Mouse (Mus musculus) left cerebral cortex, postnatal 14 days (tissue): ENCODE data around the gene Adam12. TPM values are rescaled to one million over a fixed set of nuclear protein-coding genes. Genes with fewer than 3 reads are reported as not detected.
A peak's percentile ranks its signal among the peaks of the same experiment; 100 is the strongest.

ENCODE experiments used
- DNase-seq, 2 experiments: peaks; one replicate each; pipeline ENCODE4 v3.0.0; 2021 to 2022; ENCODE audit warnings: low spot score in 2 of 2, mixed read lengths in 1 of 2
- intact Hi-C: fragments of 180-260 bp; cut with DNase I; formaldehyde crosslinking; loops from one replicate; pipeline ENCODE4 v1.15.1; 2025
- total RNA-seq, 2 experiments: library from RNA; stranded (reverse); gene quantifications; 2 replicates each; pipeline ENCODE4 v1.2.3; 2021

Adam12 gene
- total RNA-seq, 2 experiments from 2014 or later = 6.5 to 8.0 TPM

GRCm38 (mm10) chr7:134167586-134167985 lies 64.4 kb downstream of the Adam12 start:
- no peak for DNase-seq
- intact Hi-C loops = no loop called here

GRCm38 (mm10) chr7:134163751-134164150 lies 68.2 kb downstream of the Adam12 start:
- intact Hi-C loops = no loop called here
- no peak for DNase-seq

- no peak for DNase-seq
- intact Hi-C loops = no loop called here
Observed at GRCm38 (mm10) chr7:134162886-134163285, 69.1 kb downstream of the Adam12 start.

GRCm38 (mm10) chr7:134159608-134160007 lies 72.3 kb downstream of the Adam12 start:
- intact Hi-C loops = no loop called here
- DNase-seq = no peak

GRCm38 (mm10) chr7:134151330-134151729 lies 80.6 kb downstream of the Adam12 start:
- intact Hi-C loops = no loop called here
- no peak for DNase-seq

- intact Hi-C loops = no loop called here
- no peak for DNase-seq
Observed at GRCm38 (mm10) chr7:134150305-134150704, 81.6 kb downstream of the Adam12 start.

GRCm38 (mm10) chr7:134149351-134149750 lies 82.6 kb downstream of the Adam12 start:
- intact Hi-C loops = no loop called here
- DNase-seq = no peak

- intact Hi-C loops = no loop called here
Observed at GRCm38 (mm10) chr7:134147561-134147960, 84.4 kb downstream of the Adam12 start.

GRCm38 (mm10) chr7:134146821-134147220 lies 85.1 kb downstream of the Adam12 start:
- no peak for DNase-seq
- intact Hi-C loops = no loop called here

More at GRCm38 (mm10) chr7:134147561-134147960, 84.4 kb downstream of the Adam12 start:
- no peak for DNase-seq

- DNase-seq = no peak
- intact Hi-C loops = no loop called here
Observed at GRCm38 (mm10) chr7:134144111-134144510, 87.8 kb downstream of the Adam12 start.

- DNase-seq = no peak
- intact Hi-C loops = no loop called here
Observed at GRCm38 (mm10) chr7:134139291-134139949, 92.5 kb downstream of the Adam12 start.

- no peak for DNase-seq
- intact Hi-C loops = no loop called here
Observed at GRCm38 (mm10) chr7:134132323-134132722, 99.6 kb downstream of the Adam12 start.

- DNase-seq = no peak
- intact Hi-C loops = no loop called here
Observed at GRCm38 (mm10) chr7:134128087-134128522, 103.8 kb downstream of the Adam12 start.

GRCm38 (mm10) chr7:134121397-134121796 lies 110.5 kb downstream of the Adam12 start:
- intact Hi-C loops = no loop called here
- no peak for DNase-seq

- intact Hi-C loops = no loop called here
- DNase-seq = no peak
Observed at GRCm38 (mm10) chr7:134115438-134115837, 116.5 kb downstream of the Adam12 start.

GRCm38 (mm10) chr7:134114311-134115188 lies 117.4 kb downstream of the Adam12 start:
- intact Hi-C loops = no loop called here
- DNase-seq = peak; percentile 15

- DNase-seq = no peak
- intact Hi-C loops = no loop called here
Observed at GRCm38 (mm10) chr7:134113829-134114228, 118.1 kb downstream of the Adam12 start.

GRCm38 (mm10) chr7:134110116-134110515 lies 121.8 kb downstream of the Adam12 start:
- DNase-seq = no peak
- intact Hi-C loops = no loop called here

GRCm38 (mm10) chr7:134107849-134108248 lies 124.1 kb downstream of the Adam12 start:
- no peak for DNase-seq
- intact Hi-C loops = no loop called here

GRCm38 (mm10) chr7:134099010-134099409 lies 132.9 kb downstream of the Adam12 start:
- intact Hi-C loops = no loop called here
- no peak for DNase-seq

GRCm38 (mm10) chr7:134097861-134098260 lies 134.1 kb downstream of the Adam12 start:
- intact Hi-C loops = no loop called here
- no peak for DNase-seq
